Mouse (Mus musculus) CH12.LX (cell line): ENCODE data around the gene Pip5k1b. TPM values are rescaled to one million over a fixed set of nuclear protein-coding genes. Genes with fewer than 3 reads are reported as not detected.

Source experiments
- DNase-seq: peaks from one replicate; pipeline ENCODE4 v3.0.0-alpha.2; 2013; ENCODE audit errors: extremely low read depth
- H3K27ac ChIP-seq: 2 replicates; pipeline ENCODE4 v1.5.1; 2012; ENCODE audit warnings: low read depth, mild to moderate bottlenecking, control low read depth, moderate library complexity; ENCODE audit not compliant: insufficient read depth
- H3K27me3 ChIP-seq: replicated peaks from 2 replicates; pipeline ENCODE3; 2012; ENCODE audit warnings: inconsistent platforms
- H3K36me3 ChIP-seq, 2 experiments: replicated peaks in 1 of 2; 2 replicates each; pipeline versions ENCODE3 to v1.6.1; 2012; ENCODE audit warnings: inconsistent platforms in 1 of 2, low read length in 1 of 2, mild to moderate bottlenecking in 1 of 2, mixed read lengths in 1 of 2, moderate library complexity in 1 of 2; ENCODE audit not compliant: control insufficient read depth in 1 of 2, insufficient read depth in 1 of 2
- H3K4me1 ChIP-seq, 2 experiments: 2 replicates each; pipeline ENCODE4 v1.6.1; 2012; ENCODE audit warnings: inconsistent platforms in 1 of 2, moderate library complexity in 1 of 2; ENCODE audit not compliant: insufficient read depth in 2 of 2, control insufficient read depth in 1 of 2
- H3K4me2 ChIP-seq: 2 replicates; pipeline ENCODE4 v1.6.1; 2012; ENCODE audit warnings: low read depth, mild to moderate bottlenecking, control low read depth; ENCODE audit not compliant: poor library complexity, insufficient read depth, severe bottlenecking
- H3K4me3 ChIP-seq, 3 experiments: fragments of 150-350 bp in 1 of 3; sonication (generic) in 1 of 3; replicated peaks in 1 of 3; 2 replicates each; pipeline versions ENCODE3 to v1.5.1; 2011 to 2012; ENCODE audit warnings: low read depth in 2 of 3, low read length in 2 of 3, mild to moderate bottlenecking in 2 of 3, moderate library complexity in 2 of 3, control low read depth in 1 of 3, improper control_type of control experiment in 1 of 3, inconsistent platforms in 1 of 3, mixed read lengths in 1 of 3; ENCODE audit not compliant: poor library complexity in 1 of 3
- H3K79me2 ChIP-seq: replicated peaks from 2 replicates; pipeline ENCODE4 v1.6.1; 2012; ENCODE audit warnings: mild to moderate bottlenecking, moderate library complexity; ENCODE audit not compliant: control insufficient read depth, poor library complexity, insufficient read depth, severe bottlenecking; ENCODE audit errors: extremely low read depth
- H3K9ac ChIP-seq: 2 replicates; pipeline ENCODE4 v1.6.1; 2012; ENCODE audit warnings: low read depth, mild to moderate bottlenecking, control low read depth, moderate library complexity; ENCODE audit not compliant: insufficient read depth
- H3K9me3 ChIP-seq: replicated peaks from 2 replicates; pipeline ENCODE3; 2012; ENCODE audit warnings: low read length, inconsistent platforms, mixed read lengths
- BHLHE40 ChIP-seq: IDR thresholded peaks from 2 replicates; pipeline ENCODE4 v1.6.1; 2011; ENCODE audit warnings: mild to moderate bottlenecking, low read depth, low read length, improper control_type of control experiment
- CHD1 ChIP-seq: IDR thresholded peaks from 2 replicates; pipeline ENCODE4 v1.6.1; 2012; ENCODE audit warnings: low read depth, low read length, improper control_type of control experiment, inconsistent platforms
- CHD2 ChIP-seq: IDR thresholded peaks from 2 replicates; pipeline ENCODE4 v1.6.1; 2011; ENCODE audit warnings: low read length, improper control_type of control experiment
- CTCF ChIP-seq, 2 experiments: IDR thresholded peaks in 1 of 2; conservative IDR thresholded peaks in 1 of 2; 2 replicates each; pipeline ENCODE4 v1.5.1; 2011 to 2012; ENCODE audit warnings: low read depth in 2 of 2, low read length in 2 of 2, improper control_type of control experiment in 1 of 2, inconsistent platforms in 1 of 2, mild to moderate bottlenecking in 1 of 2, moderate library complexity in 1 of 2
- E2F4 ChIP-seq: IDR thresholded peaks from 2 replicates; pipeline ENCODE4 v1.6.1; 2011; ENCODE audit warnings: low read depth, low read length, improper control_type of control experiment; ENCODE audit not compliant: insufficient replicate concordance
- GABPA ChIP-seq: IDR thresholded peaks from 2 replicates; pipeline ENCODE4 v1.6.1; 2012; ENCODE audit warnings: low read depth, low read length, improper control_type of control experiment, inconsistent platforms; ENCODE audit not compliant: insufficient replicate concordance
- IRF4 ChIP-seq: IDR thresholded peaks from 2 replicates; pipeline ENCODE4 v1.6.1; 2014; ENCODE audit warnings: low read depth, mild to moderate bottlenecking, inconsistent platforms, low read length, improper control_type of control experiment
- JUND ChIP-seq: conservative IDR thresholded peaks from 2 replicates; pipeline ENCODE4 v1.6.1; 2011; ENCODE audit warnings: low read depth, low read length, improper control_type of control experiment
- KAT2A ChIP-seq: IDR thresholded peaks from 2 replicates; pipeline ENCODE4 v1.6.1; 2012; ENCODE audit warnings: low read length, improper control_type of control experiment, inconsistent platforms; ENCODE audit not compliant: insufficient replicate concordance
- MAFK ChIP-seq: IDR thresholded peaks from 2 replicates; pipeline ENCODE4 v1.6.1; 2011; ENCODE audit warnings: low read length, improper control_type of control experiment; ENCODE audit not compliant: insufficient replicate concordance
- MAZ ChIP-seq: IDR thresholded peaks from 2 replicates; pipeline ENCODE4 v1.6.1; 2012; ENCODE audit warnings: low read depth, mild to moderate bottlenecking, inconsistent platforms, low read length, improper control_type of control experiment, moderate library complexity
- MYC ChIP-seq: IDR thresholded peaks from 2 replicates; pipeline ENCODE4 v1.6.1; 2011; ENCODE audit warnings: low read depth, mild to moderate bottlenecking, improper control_type of control experiment, low read length
- NELFE ChIP-seq: IDR thresholded peaks from 2 replicates; pipeline ENCODE4 v1.6.1; 2011; ENCODE audit warnings: low read depth, low read length, improper control_type of control experiment
- PAX5 ChIP-seq: IDR thresholded peaks from 2 replicates; pipeline ENCODE4 v1.6.1; 2012; ENCODE audit warnings: low read length, inconsistent platforms, mixed read lengths
- POLR2AphosphoS2 ChIP-seq: IDR thresholded peaks from 2 replicates; pipeline ENCODE4 v1.6.1; 2011; ENCODE audit warnings: low read depth, low read length, improper control_type of control experiment
- UBTF ChIP-seq: IDR thresholded peaks from 2 replicates; pipeline ENCODE4 v1.6.1; 2012; ENCODE audit warnings: low read depth, mild to moderate bottlenecking, inconsistent platforms, low read length, improper control_type of control experiment, moderate library complexity
- USF2 ChIP-seq: conservative IDR thresholded peaks from 2 replicates; pipeline ENCODE4 v1.6.1; 2011; ENCODE audit warnings: low read depth, low read length, improper control_type of control experiment
- ZC3H11A ChIP-seq: IDR thresholded peaks from 2 replicates; pipeline ENCODE4 v1.6.1; 2012; ENCODE audit warnings: low read depth, mild to moderate bottlenecking, inconsistent platforms, low read length, improper control_type of control experiment
- ZKSCAN1 ChIP-seq: IDR thresholded peaks from 2 replicates; pipeline ENCODE4 v1.6.1; 2012; ENCODE audit warnings: low read depth, inconsistent platforms, low read length, improper control_type of control experiment, borderline replicate concordance
- ZMIZ1 ChIP-seq: IDR thresholded peaks from 2 replicates; pipeline ENCODE4 v1.6.1; 2012; ENCODE audit warnings: low read depth, mild to moderate bottlenecking, inconsistent platforms, low read length, improper control_type of control experiment
- ZNF384 ChIP-seq: IDR thresholded peaks from 2 replicates; pipeline ENCODE4 v1.6.1; 2012; ENCODE audit warnings: low read depth, low read length, improper control_type of control experiment, inconsistent platforms
- dilution Hi-C: fragments of 300-500 bp; cut with MboI; formaldehyde crosslinking; loops from 2 replicates; pipeline ENCODE4 v1.14.3; 2020; ENCODE audit warnings: low sequenced_read_pairs; ENCODE audit not compliant: extremely low pct_unique_long_range_greater_than_20kb, extremely low pct_ligation_motif_present
- in situ Hi-C: fragments of 300-500 bp; cut with MboI; formaldehyde crosslinking; loops from 3 replicates; pipeline ENCODE4 v1.14.3; 2019; ENCODE audit warnings: low sequenced_read_pairs, low pct_ligation_motif_present, low pct_unique_long_range_greater_than_20kb, mixed read lengths
- polyA plus RNA-seq: library from polyadenylated mRNA; unstranded; fragments of >175 nt; gene quantifications from 2 replicates; pipeline ENCODE4 v1.2.1, GENCODE M21; 2012; ENCODE audit warnings: low read depth; ENCODE audit not compliant: insufficient read length
- total RNA-seq, 2 experiments: library from RNA; depleted of rRNA; stranded (reverse); fragments of 300-350 nt in 1 of 2; fragments of >200 nt in 1 of 2; gene quantifications; 2 replicates each; pipeline ENCODE4 v1.2.3; 2012 to 2014

Gene Pip5k1b
- total and polyA plus RNA-seq, 3 experiments, result 1.7 to 2.9 (median 2.0) TPM

DNA sequence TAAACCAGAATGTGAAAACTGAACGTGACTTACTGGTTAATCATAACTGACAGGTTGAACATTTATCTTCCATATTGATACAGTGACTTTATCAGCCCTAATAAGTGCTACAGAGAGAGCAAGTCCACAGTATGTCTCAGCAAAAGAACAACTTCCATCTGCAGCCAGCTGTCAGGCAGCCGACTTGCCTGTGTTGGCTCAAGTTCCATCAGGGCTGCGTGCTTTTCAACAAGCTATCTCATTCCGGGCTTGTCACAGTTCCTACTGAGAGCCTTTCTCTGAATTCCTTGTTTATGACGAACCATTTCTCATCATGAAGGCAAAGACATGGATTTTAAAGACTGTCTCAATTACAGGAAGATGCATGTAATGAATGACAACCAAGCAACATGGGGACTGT, 222.7 kb downstream of the Pip5k1b start:
- no peaks in the 10 kb centered on the region for H3K27me3 ChIP-seq
- H3K9ac ChIP-seq, result no peak overlapping the region
- no peak overlapping the region for H3K4me2 ChIP-seq
- no peak for DNase-seq
- H3K79me2 ChIP-seq, result no peaks in the 10 kb centered on the region
- no peaks in the 10 kb centered on the region for H3K36me3 ChIP-seq
- dilution Hi-C loops (no loop called here), in situ Hi-C loops (no loop called here)
- no peak overlapping the region for H3K27ac ChIP-seq
- H3K4me3 ChIP-seq, result no peak overlapping the region
- no peaks in the 10 kb centered on the region for H3K9me3 ChIP-seq
- peaks cover 0 to 5% of the 10 kb centered on the region in 2 experiments; a peak in 2 of 4 replicates for H3K4me1 ChIP-seq
- TF ChIP-seq MYC, result no peak
- no peak for TF ChIP-seq ZC3H11A
- no peak for TF ChIP-seq CTCF (conservative IDR thresholded peaks at IDR 0.05 in 1 of 2, IDR thresholded peaks at IDR 0.05 in 1 of 2; ENCODE audit: low read depth in 2 of 2, low read length in 2 of 2)
- no peak for TF ChIP-seq USF2
- no peak for TF ChIP-seq POLR2AphosphoS2
- no peak for TF ChIP-seq BHLHE40
- no peak for TF ChIP-seq PAX5
- TF ChIP-seq E2F4, result no peak
- TF ChIP-seq MAFK, result no peak
- TF ChIP-seq CHD2, result no peak
- TF ChIP-seq NELFE, result no peak
- no peak for TF ChIP-seq GABPA
- no peak for TF ChIP-seq KAT2A
- no peak for TF ChIP-seq CHD1
- TF ChIP-seq MAZ, result no peak
- no peak for TF ChIP-seq UBTF
- no peak for TF ChIP-seq ZNF384
- TF ChIP-seq ZKSCAN1, result no peak

DNA sequence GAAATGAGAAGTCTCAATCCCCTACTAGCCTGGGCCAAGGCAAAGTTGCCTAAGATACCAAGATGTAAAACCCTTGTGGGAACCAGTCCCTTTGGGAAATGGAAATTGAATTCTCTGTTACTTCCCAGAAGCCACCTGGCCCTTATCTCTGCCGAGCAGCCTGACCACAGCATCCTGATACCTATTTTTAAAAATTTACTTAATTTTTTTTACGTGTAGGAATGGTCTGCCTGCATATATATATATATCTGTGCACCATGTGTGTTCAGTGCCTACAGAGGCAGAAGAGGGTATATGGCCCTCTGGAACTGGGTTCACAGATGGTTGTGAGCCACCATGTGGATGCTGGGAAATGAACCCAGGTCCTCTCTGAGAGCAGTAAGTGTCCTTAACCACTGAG, 224.4 kb downstream of the Pip5k1b start:
- dilution Hi-C loops (no loop called here), in situ Hi-C loops (no loop called here)
- Histone ChIP-seq H3K36me3 (no peaks in the 10 kb centered on the region), H3K79me2 (no peaks in the 10 kb centered on the region), H3K4me2 (no peak overlapping the region), H3K4me3 (no peak overlapping the region), H3K4me1 (peaks cover 0 to 6% of the 10 kb centered on the region in 2 experiments; a peak in 1 of 4 replicates), H3K27me3 (no peaks in the 10 kb centered on the region), H3K27ac (no peak overlapping the region), H3K9ac (no peak overlapping the region), H3K9me3 (no peaks in the 10 kb centered on the region)
- TF ChIP-seq IRF4 (no peak), UBTF (no peak), NELFE (no peak), CHD1 (no peak), CHD2 (no peak), MYC (no peak), PAX5 (no peak), ZMIZ1 (no peak), JUND (no peak)
- no peak for DNase-seq
